Mouse (Mus musculus): ENCODE measurements around the gene Klf3.

Klf3 gene

GRCm38 (mm10) chr5:64802795-64803719 is at the start of gene Klf3:
Gene Klf3 (plus strand): TSS chr5:64803388.
- peak; percentile 89 for DNase-seq (ENCODE audit: low spot score)

- DNase-seq (ENCODE audit: low spot score), result no peak
Observed at GRCm38 (mm10) chr5:64762295-64762694, 40.9 kb upstream of the Klf3 start.

- no peak for DNase-seq (ENCODE audit: low spot score)
Observed at GRCm38 (mm10) chr5:64764452-64764851, 38.7 kb upstream of the Klf3 start.

GRCm38 (mm10) chr5:64765765-64766164 is 37.4 kb upstream of the Klf3 start:
- no peak for DNase-seq (ENCODE audit: low spot score)

- DNase-seq (ENCODE audit: low spot score), result no peak
Observed at GRCm38 (mm10) chr5:64766626-64767025, 36.6 kb upstream of the Klf3 start.

- no peak for DNase-seq (ENCODE audit: low spot score)
Observed at GRCm38 (mm10) chr5:64771619-64772018, 31.6 kb upstream of the Klf3 start.

GRCm38 (mm10) chr5:64778211-64778610 is 25.0 kb upstream of the Klf3 start:
- DNase-seq (ENCODE audit: low spot score), result no peak

GRCm38 (mm10) chr5:64779285-64779684 is 23.9 kb upstream of the Klf3 start:
- DNase-seq (ENCODE audit: low spot score), result no peak

GRCm38 (mm10) chr5:64780778-64781177 is 22.4 kb upstream of the Klf3 start:
- no peak for DNase-seq (ENCODE audit: low spot score)

- no peak for DNase-seq (ENCODE audit: low spot score)
Observed at GRCm38 (mm10) chr5:64788175-64788574, 15.0 kb upstream of the Klf3 start.

GRCm38 (mm10) chr5:64798209-64798608 is 5.0 kb upstream of the Klf3 start:
- DNase-seq (ENCODE audit: low spot score), result no peak

- DNase-seq (ENCODE audit: low spot score), result no peak
Observed at GRCm38 (mm10) chr5:64801545-64801944, 1.6 kb upstream of the Klf3 start.

GRCm38 (mm10) chr5:64802143-64802542 is 1.0 kb upstream of the Klf3 start:
- no peak for DNase-seq (ENCODE audit: low spot score)

- DNase-seq (ENCODE audit: low spot score), result no peak
Observed at GRCm38 (mm10) chr5:64803720-64804462, 703 bp downstream of the Klf3 start.

- no peak for DNase-seq (ENCODE audit: low spot score)
Observed at GRCm38 (mm10) chr5:64805131-64805872, 2.1 kb downstream of the Klf3 start.

GRCm38 (mm10) chr5:64805873-64806505 is 2.8 kb downstream of the Klf3 start:
- no peak for DNase-seq (ENCODE audit: low spot score)

- no peak for DNase-seq (ENCODE audit: low spot score)
Observed at GRCm38 (mm10) chr5:64806600-64806999, 3.4 kb downstream of the Klf3 start.

- DNase-seq (ENCODE audit: low spot score), result no peak
Observed at GRCm38 (mm10) chr5:64807159-64807558, 4.0 kb downstream of the Klf3 start.

- DNase-seq (ENCODE audit: low spot score), result no peak
Observed at GRCm38 (mm10) chr5:64807603-64808002, 4.4 kb downstream of the Klf3 start.

- no peak for DNase-seq (ENCODE audit: low spot score)
Observed at GRCm38 (mm10) chr5:64808106-64809010, 5.2 kb downstream of the Klf3 start.

- no peak for DNase-seq (ENCODE audit: low spot score)
Observed at GRCm38 (mm10) chr5:64809257-64809656, 6.1 kb downstream of the Klf3 start.
